In the genomic region with DNA sequence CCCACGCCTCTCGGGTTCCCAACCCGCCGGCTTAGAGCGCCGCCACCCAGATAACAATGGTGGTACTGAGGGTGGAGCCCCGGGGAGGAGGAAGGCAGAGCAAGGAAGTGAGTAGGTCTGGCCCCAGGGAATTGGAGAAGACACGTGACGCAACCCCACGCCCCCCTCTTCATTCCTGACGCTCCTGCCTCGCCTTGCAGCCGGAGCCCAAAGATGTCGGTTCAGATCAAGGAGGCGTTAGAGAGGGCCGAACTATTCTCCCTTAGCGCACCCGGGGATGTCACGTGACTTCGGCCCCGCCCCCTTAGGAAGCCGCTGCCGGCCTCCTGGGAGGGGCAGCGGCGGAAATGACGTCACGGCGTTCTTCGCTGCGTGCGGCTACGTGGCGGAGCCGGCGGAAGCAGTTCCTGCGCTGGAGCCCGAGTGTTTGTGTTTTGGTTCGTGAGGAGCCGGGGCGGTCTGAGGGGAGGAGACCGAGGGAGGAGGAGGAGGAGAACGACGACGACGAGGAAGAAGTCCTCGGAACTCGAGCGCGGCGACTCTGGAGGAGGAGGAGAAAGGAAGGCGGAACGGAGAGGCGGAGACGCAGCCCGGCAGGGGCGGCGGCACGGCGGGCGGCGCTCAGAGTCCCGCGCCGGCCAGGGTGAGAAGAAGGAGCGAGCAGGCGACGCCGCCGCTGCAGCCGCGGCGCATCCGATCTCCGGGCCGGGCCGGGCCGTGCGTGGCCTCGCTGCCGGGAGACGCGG, we compare ENCODE assay signal across 8 mouse cellular contexts. TPM values are rescaled to one million over a fixed set of nuclear protein-coding genes. Genes with fewer than 3 reads are reported as not detected.
A peak's percentile ranks its signal among the peaks of the same experiment; 100 is the strongest.
DNase-seq lines count a peak whose midpoint lies in the region; ATAC-seq and TF ChIP-seq lines count a peak whose summit lies in the region.

A gene (plus strand): TSS at position 377 of the 746 bp plus-strand sequence.

- H3K9me3 ChIP-seq in erythroblast, embryonic 14.5 days (ENCODE audit: control insufficient read depth, low read length) = no peaks in the 10 kb centered on the region
- H3K9me3 ChIP-seq in heart, embryonic 11.5 days (replicated peaks; ENCODE audit: control insufficient read depth, low read length) = no peaks in the 10 kb centered on the region
- H3K9me3 ChIP-seq in kidney, embryonic 16.5 days (ENCODE audit: low read length) = no peaks in the 10 kb centered on the region

- TF ChIP-seq CTCF in C2C12 (IDR thresholded peaks at IDR 0.05; ENCODE audit: control insufficient read depth, insufficient read depth, insufficient read length) = no peak
- TF ChIP-seq CTCF in brain, embryonic 14.5 days (IDR thresholded peaks at IDR 0.05; ENCODE audit: borderline replicate concordance, extremely low read depth, insufficient read depth, insufficient read length) = no peak
- peak; percentile 31 for TF ChIP-seq CTCF in liver, adult 2 months (IDR thresholded peaks at IDR 0.05; ENCODE audit: low read depth, low read length)

- peaks cover 40% of the 10 kb centered on the region for H3K4me1 ChIP-seq in erythroblast, embryonic 14.5 days (ENCODE audit: control insufficient read depth)
- H3K4me1 ChIP-seq in heart, embryonic 11.5 days (ENCODE audit: control insufficient read depth, insufficient read depth, low read length) = peaks cover 11% of the 10 kb centered on the region; the same call in 1 of the 2 replicates
- peaks cover 18% of the 10 kb centered on the region for H3K4me1 ChIP-seq in kidney, embryonic 16.5 days (ENCODE audit: insufficient read depth, low read length)
- peaks cover 10% of the 10 kb centered on the region; the same call in 1 of the 2 replicates for H3K4me1 ChIP-seq in liver, adult 2 months (ENCODE audit: control insufficient read depth, insufficient read depth, low read length)

- peaks cover 43% of the 10 kb centered on the region for H3K79me3 ChIP-seq in C2C12 (ENCODE audit: low read depth)

- peak; percentile 100 for DNase-seq in brain, embryonic 14.5 days (ENCODE audit: low read depth)
- DNase-seq in liver, adult 2 months (ENCODE audit: extremely low read depth, low read depth, low spot score) = peak; percentile 94
- DNase-seq in splenic B cell, adult 2 months (ENCODE audit: low read depth, low spot score) = peak; percentile 99

- H3K27me3 ChIP-seq in C2C12 (ENCODE audit: control insufficient read depth, insufficient read depth, insufficient read length) (no peaks in the 10 kb centered on the region), myocyte (ENCODE audit: control insufficient read depth, insufficient read depth, insufficient read length) (no peaks in the 10 kb centered on the region)
- no peaks in the 10 kb centered on the region for H3K27me3 ChIP-seq in erythroblast, embryonic 14.5 days (ENCODE audit: control insufficient read depth)
- H3K27me3 ChIP-seq in heart, embryonic 11.5 days (ENCODE audit: control insufficient read depth, insufficient read depth, low read length) = no peaks in the 10 kb centered on the region
- no peaks in the 10 kb centered on the region for H3K27me3 ChIP-seq in kidney, embryonic 16.5 days (ENCODE audit: insufficient read depth, low read length)
- no peaks in the 10 kb centered on the region for H3K27me3 ChIP-seq in liver, adult 2 months (ENCODE audit: control insufficient read depth, insufficient read depth, low read length)
- no peaks in the 10 kb centered on the region for H3K27me3 ChIP-seq in splenic B cell, adult 2 months (ENCODE audit: control insufficient read depth, insufficient read depth, low read length, poor library complexity, severe bottlenecking)

- under 1% methylated on average over 77 of the region's 82 CpGs for WGBS in heart, embryonic 11.5 days (ENCODE audit: insufficient replicate concordance)
- under 1% methylated on average over 77 of the region's 82 CpGs for WGBS in kidney, embryonic 16.5 days
- WGBS in liver, adult 2 months = under 1% methylated on average over 74 of the region's 82 CpGs

- peaks cover 45% of the 10 kb centered on the region for H3K79me2 ChIP-seq in C2C12 (ENCODE audit: control insufficient read depth, insufficient read depth)
- peaks cover 3% of the 10 kb centered on the region; the same call in 1 of the 2 replicates for H3K79me2 ChIP-seq in liver, adult 2 months (ENCODE audit: control insufficient read depth, insufficient read depth, low read length)
- H3K79me2 ChIP-seq in myocyte (ENCODE audit: control insufficient read depth, insufficient read depth) = peaks cover 44% of the 10 kb centered on the region

- ATAC-seq in heart, embryonic 11.5 days (replicated peaks; ENCODE audit: insufficient number of reproducible peaks, low FRiP score, low TSS enrichment) = peak; percentile 93
- ATAC-seq in kidney, embryonic 16.5 days (ENCODE audit: low FRiP score, low TSS enrichment) = peak; percentile 98

- peak within 1 kb of the TSS; percentile 80 for H3ac ChIP-seq in C2C12 (ENCODE audit: control insufficient read depth, insufficient read length, low read depth)
- H3ac ChIP-seq in myocyte (ENCODE audit: control insufficient read depth, insufficient read length) = peak within 1 kb of the TSS; percentile 54

- peaks cover 19% of the 10 kb centered on the region for H3K36me3 ChIP-seq in C2C12 (ENCODE audit: control insufficient read depth, insufficient read depth)
- H3K36me3 ChIP-seq in erythroblast, embryonic 14.5 days (ENCODE audit: control insufficient read depth) = peaks cover 20% of the 10 kb centered on the region
- no peaks in the 10 kb centered on the region for H3K36me3 ChIP-seq in heart, embryonic 11.5 days (ENCODE audit: control insufficient read depth, insufficient read depth, low read length)
- H3K36me3 ChIP-seq in kidney, embryonic 16.5 days (ENCODE audit: insufficient read depth, low read length) = no peaks in the 10 kb centered on the region
- H3K36me3 ChIP-seq in liver, adult 2 months (ENCODE audit: control insufficient read depth, insufficient read depth, low read length) = peaks cover 3% of the 10 kb centered on the region; the same call in 1 of the 2 replicates
- H3K36me3 ChIP-seq in myocyte (ENCODE audit: control insufficient read depth, insufficient read depth) = no peaks in the 10 kb centered on the region
- H3K36me3 ChIP-seq in splenic B cell, adult 2 months (ENCODE audit: control insufficient read depth, insufficient read depth, low read length, poor library complexity, severe bottlenecking) = no peaks in the 10 kb centered on the region

- peak within 1 kb of the TSS; percentile 98 for H3K27ac ChIP-seq in heart, embryonic 11.5 days (ENCODE audit: low read depth, low read length)
- peak within 1 kb of the TSS; percentile 97 for H3K27ac ChIP-seq in kidney, embryonic 16.5 days (ENCODE audit: low read length)
- H3K27ac ChIP-seq in liver, adult 2 months (replicated peaks; ENCODE audit: insufficient read depth, low read depth, low read length) = peak within 1 kb of the TSS; percentile 87

- peak within 1 kb of the TSS; percentile 74 for H3K4me3 ChIP-seq in C2C12 (ENCODE audit: insufficient read depth, poor library complexity, severe bottlenecking)
- peak within 1 kb of the TSS; percentile 88 for H3K4me3 ChIP-seq in erythroblast, embryonic 14.5 days (replicated peaks)
- peak within 1 kb of the TSS; percentile 98 for H3K4me3 ChIP-seq in heart, embryonic 11.5 days (ENCODE audit: low read depth, low read length)
- H3K4me3 ChIP-seq in kidney, embryonic 16.5 days (ENCODE audit: low read length) = peak within 1 kb of the TSS; percentile 86
- H3K4me3 ChIP-seq in liver, adult 2 months (ENCODE audit: insufficient read depth, low read depth, low read length) = peak within 1 kb of the TSS; percentile 71
- H3K4me3 ChIP-seq in myocyte = peak within 1 kb of the TSS; percentile 57

- peak within 1 kb of the TSS; percentile 98 for H3K9ac ChIP-seq in heart, embryonic 11.5 days (ENCODE audit: low read depth, low read length)
- H3K9ac ChIP-seq in kidney, embryonic 16.5 days (replicated peaks; ENCODE audit: low read length) = peak within 1 kb of the TSS; percentile 86
- peak within 1 kb of the TSS; percentile 91 for H3K9ac ChIP-seq in liver, adult 2 months (ENCODE audit: low read depth, low read length)

- peak within 1 kb of the TSS; percentile 89 for H3K4me2 ChIP-seq in heart, embryonic 11.5 days
- H3K4me2 ChIP-seq in kidney, embryonic 16.5 days (replicated peaks; ENCODE audit: low read depth, low read length) = peak within 1 kb of the TSS; percentile 70
- peak within 1 kb of the TSS; percentile 88 for H3K4me2 ChIP-seq in myocyte (ENCODE audit: low read depth)

- TF ChIP-seq POLR2A in brain, embryonic 14.5 days (IDR thresholded peaks at IDR 0.05; ENCODE audit: borderline replicate concordance, extremely low read depth, insufficient read depth, insufficient read length, poor library complexity, severe bottlenecking) = peak; percentile 48; the same call in 1 of the 2 replicates
- peak; percentile 85 for TF ChIP-seq POLR2A in liver, adult 2 months (IDR thresholded peaks at IDR 0.05; ENCODE audit: extremely low read depth, insufficient read depth, low read length)
- peak; percentile 73 for TF ChIP-seq POLR2A in myocyte (IDR thresholded peaks at IDR 0.05; ENCODE audit: insufficient read length, low read depth)

TF ChIP-seq in C2C12, 6 proteins besides CTCF, POLR2A, EP300 and RAD21:
- no peak for TF ChIP-seq FOSL1 (IDR thresholded peaks at IDR 0.05; ENCODE audit: insufficient read depth, low read length, poor library complexity, severe bottlenecking)
- TF ChIP-seq MYOG (IDR thresholded peaks at IDR 0.05; ENCODE audit: control insufficient read depth, extremely low read depth, insufficient read length) = no peak
- TF ChIP-seq USF1 (IDR thresholded peaks at IDR 0.05; ENCODE audit: low read depth) = peak; percentile 94
- no peak for TF ChIP-seq CEBPB (IDR thresholded peaks at IDR 0.05; ENCODE audit: low read depth)
- no peak for TF ChIP-seq MYOD1 (IDR thresholded peaks at IDR 0.05; ENCODE audit: control insufficient read depth, insufficient read length, low read depth)
- peak; percentile 15 for TF ChIP-seq MAX (IDR thresholded peaks at IDR 0.05)
TF ChIP-seq in C2C12: peak in this region for 2.

TF ChIP-seq in myocyte, 11 proteins besides CTCF, POLR2A, EP300 and RAD21 (continues in another document):
- peak in 1 of 3 experiments; percentile 19 for TF ChIP-seq MYOD1 (IDR thresholded peaks at IDR 0.05; ENCODE audit: control insufficient read depth in 1 of 3, insufficient read length in 2 of 3, low read depth in 2 of 3)
- TF ChIP-seq USF1 (IDR thresholded peaks at IDR 0.05; ENCODE audit: low read depth) = peak; percentile 86
- TF ChIP-seq CEBPB (IDR thresholded peaks at IDR 0.05; ENCODE audit: insufficient read depth, poor library complexity, severe bottlenecking) = no peak
- peak; percentile 51 for TF ChIP-seq POLR2AphosphoS2 (IDR thresholded peaks at IDR 0.05; ENCODE audit: insufficient read length, low read depth)
- TF ChIP-seq REST (IDR thresholded peaks at IDR 0.05; ENCODE audit: insufficient read depth, insufficient read length) = no peak

RNA-seq across cellular contexts. Expression of the gene that starts here (rescaled TPM):
- polyA plus RNA-seq in C2C12 (2012; fragmentation: generic; extraction: Trizol) = 13.9 TPM
- 53.6 and 64.6 TPM in 2 replicates for polyA plus RNA-seq in brain, embryonic 14.5 days (2012; rRNA removed)
- 1.3 and 1.5 TPM in 2 replicates for polyA plus RNA-seq in erythroblast, embryonic 14.5 days (2012)
- polyA plus RNA-seq in heart, embryonic 11.5 days (2014; fragmentation: Nextera tagmentation; extraction: Ambion mirVana) = 78.0 and 82.3 TPM in 2 replicates
- 69.8 and 75.4 TPM in 2 replicates for polyA plus RNA-seq in kidney, embryonic 16.5 days (2015; fragmentation: Nextera tagmentation; extraction: Ambion mirVana)
- 44.8 and 53.7 TPM in 2 replicates for total RNA-seq in liver, adult 2 months (2014; rRNA removed)
- polyA plus RNA-seq in liver, adult 2 months (2012; rRNA removed) = 6.0 and 7.5 TPM in 2 replicates
- polyA plus RNA-seq in myocyte (2012; fragmentation: generic; extraction: Trizol) = 26.6 TPM

Comparison
In these comparisons a context has a peak if more than half of its experiments do, and no peak if none do; other contexts are left out.
1. Peak in every context shown above with its lines: DNase-seq, ATAC-seq, H3K4me3 ChIP-seq and H3K27ac ChIP-seq.